Mouse (Mus musculus): Measurements from ENCODE around the gene Gm11555.

DNA sequence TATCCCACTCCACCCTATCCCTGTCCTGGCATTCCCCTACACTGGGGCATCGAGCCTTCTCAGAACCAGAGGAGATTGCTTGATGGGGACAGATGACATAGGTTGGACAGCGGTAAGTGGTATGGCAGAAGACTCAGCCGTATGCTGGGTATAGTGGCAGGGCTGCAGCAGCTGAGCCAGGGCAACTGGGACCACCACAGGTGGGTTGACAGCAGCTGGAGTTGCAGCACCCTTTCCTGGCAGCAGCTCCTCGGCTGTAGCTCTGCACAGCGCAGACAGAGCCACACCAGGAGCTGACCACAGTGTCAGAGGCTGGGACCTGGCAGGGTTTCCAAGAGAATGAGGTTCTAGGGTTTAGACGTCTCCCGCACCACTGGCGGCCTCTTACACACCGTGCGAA is 12.8 kb upstream of the Gm11555 start:
- TF ChIP-seq CTCF (IDR thresholded peaks at IDR 0.05; ENCODE audit: low read depth, low read length) (no peak), POLR2A (IDR thresholded peaks at IDR 0.05; ENCODE audit: borderline replicate concordance, low read depth, low read length) (no peak)

All from bone marrow macrophage, adult 2 months (primary cell).